Mouse (Mus musculus) kidney, postnatal 25 days (tissue): Measurements from ENCODE around the gene Timm10.
"Not testable (repeated sequence)": the region's sequence is repeated elsewhere in the genome, so short reads cannot be mapped to it uniquely, and the experiment has no call there.

Source experiments
- DNase-seq, 2 experiments: peaks; one replicate each; pipeline ENCODE4 v3.0.0; 2021; ENCODE audit warnings: mixed read lengths in 2 of 2

Gene Timm10

GRCm38 (mm10) chr2:84826488-84827282, at the start of gene Timm10:
Gene Timm10, plus strand, starts transcription at chr2:84826997.
- peak; percentile 87 to 94 for DNase-seq

GRCm38 (mm10) chr2:84777706-84778105, 49.1 kb upstream of the Timm10 start:
- no peak for DNase-seq

GRCm38 (mm10) chr2:84779210-84779609, 47.6 kb upstream of the Timm10 start:
- DNase-seq: no peak

- no peak for DNase-seq
Measured at GRCm38 (mm10) chr2:84783315-84783714, 43.5 kb upstream of the Timm10 start.

- no peak for DNase-seq
Measured at GRCm38 (mm10) chr2:84783840-84784566, 42.8 kb upstream of the Timm10 start.

GRCm38 (mm10) chr2:84788316-84788715, 38.5 kb upstream of the Timm10 start:
- no peak for DNase-seq

GRCm38 (mm10) chr2:84790418-84790817, 36.4 kb upstream of the Timm10 start:
- DNase-seq: no peak

- peak; percentile 27 to 43 for DNase-seq
Measured at GRCm38 (mm10) chr2:84792516-84792915, 34.3 kb upstream of the Timm10 start.

GRCm38 (mm10) chr2:84793154-84793553, 33.6 kb upstream of the Timm10 start:
- DNase-seq: no peak

GRCm38 (mm10) chr2:84793871-84794270, 32.9 kb upstream of the Timm10 start:
- no peak for DNase-seq

- DNase-seq: peak; percentile 68 to 75
Measured at GRCm38 (mm10) chr2:84797833-84798492, 28.8 kb upstream of the Timm10 start.

- peak; percentile 76 to 84 for DNase-seq
Measured at GRCm38 (mm10) chr2:84798493-84798921, 28.3 kb upstream of the Timm10 start, which contains the start of gene Ube2l6. Gene Ube2l6, plus strand, starts transcription at chr2:84798828.

- peak; percentile 75 to 87 for DNase-seq
Measured at GRCm38 (mm10) chr2:84799041-84799561, 27.7 kb upstream of the Timm10 start.

GRCm38 (mm10) chr2:84800304-84800703, 26.5 kb upstream of the Timm10 start:
- DNase-seq: no peak

- DNase-seq: not testable (repeated sequence)
Measured at GRCm38 (mm10) chr2:84801223-84801622, 25.6 kb upstream of the Timm10 start.

GRCm38 (mm10) chr2:84803963-84804362, 22.8 kb upstream of the Timm10 start:
- DNase-seq: no peak

GRCm38 (mm10) chr2:84806546-84806945, 20.3 kb upstream of the Timm10 start:
- DNase-seq: no peak

GRCm38 (mm10) chr2:84809330-84809729, 17.5 kb upstream of the Timm10 start:
- DNase-seq: no peak

- no peak for DNase-seq
Measured at GRCm38 (mm10) chr2:84810526-84810885, 16.3 kb upstream of the Timm10 start.

- peak; percentile 84 to 87 for DNase-seq
Measured at GRCm38 (mm10) chr2:84810886-84811577, 15.8 kb upstream of the Timm10 start.

- no peak for DNase-seq
Measured at GRCm38 (mm10) chr2:84811880-84812279, 14.9 kb upstream of the Timm10 start.

GRCm38 (mm10) chr2:84812676-84813075, 14.1 kb upstream of the Timm10 start:
- DNase-seq: no peak

GRCm38 (mm10) chr2:84819861-84820260, 6.9 kb upstream of the Timm10 start:
- DNase-seq: no peak
